Mouse (Mus musculus) layer of hippocampus, adult 6 months (tissue): ENCODE measurements around the gene Gpr137c. TPM values are rescaled to one million over a fixed set of nuclear protein-coding genes. Genes with fewer than 3 reads are reported as not detected.

Experiments
- long read RNA-seq, 2 experiments: library from polyadenylated mRNA; unstranded; transcript quantifications; one replicate each; pipeline ENCODE4 v2.0.0; 2019 to 2020
- polyA plus RNA-seq: library from polyadenylated mRNA; unstranded; fragments of <200 nt; fragmentation: Nextera tagmentation; gene quantifications from 2 replicates; pipeline ENCODE4 v1.2.3, GENCODE M21; 2021

The Gpr137c gene
- polyA plus RNA-seq: 3.5 TPM in 2 replicates
- long read RNA-seq, experiment 1, partial matches to known transcripts: 1 of 6 reads
- long read RNA-seq, experiment 1, other reads (novel, unspliced or antisense): 5 of 6 reads
- long read RNA-seq, experiment 2, full-length matches to known transcripts: 6 of 15 reads
- long read RNA-seq, experiment 2, partial matches to known transcripts: 5 of 15 reads
- long read RNA-seq, experiment 2, other reads (novel, unspliced or antisense): 4 of 15 reads

GRCm38 (mm10) chr14:45219281-45220089 lies at the start of gene Gpr137c:
Gpr137c (plus strand) TSS chr14:45219717.

GRCm38 (mm10) chr14:45220090-45220956 lies 806 bp downstream of the Gpr137c start, which contains the start of gene Txndc16:
Txndc16 (minus strand) TSS chr14:45220328.

GRCm38 (mm10) chr14:45318426-45319236 lies 99.1 kb downstream of the Gpr137c start, which contains the start of gene Ero1l:
Ero1l (minus strand) TSS chr14:45318771.

GRCm38 (mm10) chr14:45329589-45330181 lies 110.2 kb downstream of the Gpr137c start, which contains the start of gene Psmc6:
Psmc6 (plus strand) TSS chr14:45329788.

Other genes with a start within 250 kb of the Gpr137c start
- gene Ptger2, start 231.5 kb upstream of the Gpr137c start, polyA plus RNA-seq: 0.31 and 0.41 TPM in 2 replicates
- gene Txndc16, start 611 bp downstream of the Gpr137c start, polyA plus RNA-seq: 23.6 and 26.9 TPM in 2 replicates
- 8.5 and 12.2 TPM in 2 replicates for gene Ero1l, start 99.1 kb downstream of the Gpr137c start, polyA plus RNA-seq
- gene Psmc6, start 110.1 kb downstream of the Gpr137c start, polyA plus RNA-seq: 100 and 101 TPM in 2 replicates
- gene Styx, start 131.4 kb downstream of the Gpr137c start, polyA plus RNA-seq: 14.1 and 23.1 TPM in 2 replicates
- 11.1 and 12.9 TPM in 2 replicates for gene Gnpnat1, start 185.2 kb downstream of the Gpr137c start, polyA plus RNA-seq